ENCODE assay signal across 23 mouse cellular contexts in the genomic region with DNA sequence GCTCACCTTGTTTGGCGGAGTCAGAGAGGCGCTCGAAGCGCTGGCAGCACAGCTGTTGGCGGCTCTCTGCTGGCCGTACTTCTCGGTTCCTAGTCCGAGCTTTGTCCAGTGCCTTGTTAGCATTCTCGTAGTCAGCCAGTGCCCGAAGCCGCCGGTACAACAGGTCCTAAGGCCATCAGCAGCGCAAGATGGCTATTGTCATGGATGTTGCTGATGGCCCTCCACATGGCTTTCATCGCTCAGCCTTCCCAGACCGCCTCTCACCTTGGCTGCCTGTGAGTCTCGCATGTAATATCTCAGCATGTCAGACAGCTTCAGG. TPM values are rescaled to one million over a fixed set of nuclear protein-coding genes. Genes with fewer than 3 reads are reported as not detected.
A peak's percentile ranks its signal among the peaks of the same experiment; 100 is the strongest.
DNase-seq lines count a peak whose midpoint lies in the region; ATAC-seq and TF ChIP-seq lines count a peak whose summit lies in the region.
"Had no signal": no experiment of that assay in that cellular context is flagged by ENCODE, and none has a peak within 500 bp of the region (broad histone marks: within the 10 kb centered on the region; RNA-seq: fewer than 3 reads in every experiment).

No protein-coding gene starts in this region.

- no peak for TF ChIP-seq CTCF in intestine, postnatal 0 days (IDR thresholded peaks at IDR 0.05; ENCODE audit: low read depth)

- no peak overlapping the region for H3ac ChIP-seq in myocyte (ENCODE audit: control insufficient read depth, insufficient read length)

- no peak overlapping the region for H3K4me3 ChIP-seq in intestine, postnatal 0 days (ENCODE audit: low read depth, low read length)
- no peak overlapping the region for H3K4me3 ChIP-seq in intestine, embryonic 16.5 days (ENCODE audit: low read length)
- H3K4me3 ChIP-seq in myocyte = no peak overlapping the region
- H3K4me3 ChIP-seq: embryonic facial prominence, embryonic 10.5 days; forebrain, embryonic 13.5 days; heart, embryonic 10.5 days; heart, embryonic 15.5 days; hindbrain, embryonic 13.5 days had no signal

- peak; percentile 14 to 18 for DNase-seq in cerebellum, postnatal 10 days
- no peak for DNase-seq in cerebellum, adult 18-20 months
- peak; percentile 12 for DNase-seq in testis, postnatal 14 days (ENCODE audit: low spot score)
- DNase-seq in testis, postnatal 10 days (ENCODE audit: low spot score) = no peak
- no peak for DNase-seq in adrenal gland, postnatal 10 days
- DNase-seq: adrenal gland, postnatal 36 days; forebrain, postnatal 0 days; gastrocnemius, postnatal 10 days; heart, adult 18-20 months; heart, postnatal 36 days; kidney, adult 2 months had no signal

- H3K4me2 ChIP-seq in intestine, postnatal 0 days (replicated peaks; ENCODE audit: low read depth) = no peak overlapping the region
- H3K4me2 ChIP-seq in intestine, embryonic 16.5 days (ENCODE audit: low read depth, low read length) = no peak overlapping the region
- no peak overlapping the region for H3K4me2 ChIP-seq in myocyte (ENCODE audit: low read depth)
- H3K4me2 ChIP-seq: forebrain, embryonic 13.5 days; heart, embryonic 15.5 days; hindbrain, embryonic 13.5 days had no signal

- no peaks in the 10 kb centered on the region for H3K9me3 ChIP-seq in intestine, postnatal 0 days (ENCODE audit: control insufficient read depth)
- no peaks in the 10 kb centered on the region for H3K9me3 ChIP-seq in intestine, embryonic 16.5 days (ENCODE audit: control insufficient read depth, low read length)
- H3K9me3 ChIP-seq: embryonic facial prominence, embryonic 10.5 days; forebrain, embryonic 13.5 days; heart, embryonic 10.5 days; heart, embryonic 15.5 days; hindbrain, embryonic 13.5 days had no signal

- 0 out of 2 replicates have a peak, but pooled peaks cover 2% of the 10 kb centered on the region for H3K4me1 ChIP-seq in intestine, postnatal 0 days (replicated peaks; ENCODE audit: control insufficient read depth, insufficient read depth, low read length)
- peaks cover 17% of the 10 kb centered on the region for H3K4me1 ChIP-seq in intestine, embryonic 16.5 days (ENCODE audit: control insufficient read depth, insufficient read depth, low read length)

- peak; percentile 44 for TF ChIP-seq POLR2A in myocyte (IDR thresholded peaks at IDR 0.05; ENCODE audit: insufficient read length, low read depth)

- WGBS in intestine, postnatal 0 days = 88% methylated on average over 16 of the region's 16 CpGs
- WGBS in intestine, embryonic 16.5 days = 85% methylated on average over 16 of the region's 16 CpGs

- 0 out of 2 replicates have a peak overlapping the region, but pooled peaks have one; percentile 28 for H3K27ac ChIP-seq in intestine, postnatal 0 days (ENCODE audit: low read depth, low read length)
- no peak overlapping the region for H3K27ac ChIP-seq in intestine, embryonic 16.5 days (ENCODE audit: low read length)
- H3K27ac ChIP-seq: embryonic facial prominence, embryonic 10.5 days; forebrain, embryonic 13.5 days; heart, embryonic 15.5 days; hindbrain, embryonic 13.5 days; hindbrain, postnatal 0 days had no signal

- H3K36me3 ChIP-seq in intestine, postnatal 0 days (ENCODE audit: control insufficient read depth, insufficient read depth) = peaks cover 56% of the 10 kb centered on the region
- H3K36me3 ChIP-seq in intestine, embryonic 16.5 days (ENCODE audit: control insufficient read depth, insufficient read depth, low read length) = peaks cover 32% of the 10 kb centered on the region
- H3K36me3 ChIP-seq in myocyte (ENCODE audit: control insufficient read depth, insufficient read depth) = peaks cover 38% of the 10 kb centered on the region

- H3K9ac ChIP-seq in intestine, postnatal 0 days (ENCODE audit: low read depth, low read length) = no peak overlapping the region
- H3K9ac ChIP-seq in intestine, embryonic 16.5 days (ENCODE audit: low read depth, low read length) = no peak overlapping the region
- H3K9ac ChIP-seq: forebrain, embryonic 13.5 days; forebrain, postnatal 0 days; heart, embryonic 15.5 days; hindbrain, embryonic 13.5 days had no signal

- ATAC-seq in intestine, postnatal 0 days = no peak
- ATAC-seq in intestine, embryonic 16.5 days = no peak
- ATAC-seq: forebrain, embryonic 13.5 days; forebrain, postnatal 0 days; hindbrain, postnatal 0 days; Patski had no signal

- H3K27me3 ChIP-seq in intestine, postnatal 0 days (replicated peaks; ENCODE audit: control insufficient read depth, insufficient read depth, low read length) = no peaks in the 10 kb centered on the region
- no peaks in the 10 kb centered on the region for H3K27me3 ChIP-seq in intestine, embryonic 16.5 days (replicated peaks; ENCODE audit: control insufficient read depth, insufficient read depth, low read length)
- H3K27me3 ChIP-seq in myocyte (ENCODE audit: control insufficient read depth, insufficient read depth, insufficient read length) = no peaks in the 10 kb centered on the region
- H3K27me3 ChIP-seq: forebrain, embryonic 13.5 days; heart, embryonic 15.5 days; hindbrain, embryonic 13.5 days; Patski had no signal

- H3K79me2 ChIP-seq in myocyte (ENCODE audit: control insufficient read depth, insufficient read depth) = peaks cover 29% of the 10 kb centered on the region

TF ChIP-seq in myocyte, 11 proteins besides CTCF, POLR2A, EP300 and RAD21:
- no peak for TF ChIP-seq SRF (IDR thresholded peaks at IDR 0.05; ENCODE audit: control insufficient read depth, insufficient read length, low read depth)
- peak; percentile 62 for TF ChIP-seq POLR2AphosphoS2 (IDR thresholded peaks at IDR 0.05; ENCODE audit: insufficient read length, low read depth)
- no peak for TF ChIP-seq CEBPB (IDR thresholded peaks at IDR 0.05; ENCODE audit: insufficient read depth, poor library complexity, severe bottlenecking)

RNA-seq across cellular contexts. Expression of gene Cfl1, which starts 5.8 kb away (rescaled TPM):
- polyA plus RNA-seq in intestine, postnatal 0 days (2015; fragmentation: Nextera tagmentation; extraction: Ambion mirVana) = 1,685 and 1,786 TPM in 2 replicates
- 2,274 and 2,378 TPM in 2 replicates for polyA plus RNA-seq in intestine, embryonic 16.5 days (2015; fragmentation: Nextera tagmentation; extraction: Ambion mirVana)
- polyA plus RNA-seq in myocyte (2012; fragmentation: generic; extraction: Trizol) = 948 TPM
- total RNA-seq in adrenal gland, postnatal 10 days (2021) = 100 to 1,000 TPM; 651 to 659 TPM

RNA-seq across cellular contexts. Expression of gene 1700020D05Rik, which starts 7.6 kb away (rescaled TPM):
- not detected in 2 replicates for polyA plus RNA-seq in intestine, postnatal 0 days (2015; fragmentation: Nextera tagmentation; extraction: Ambion mirVana)
- not detected in 2 replicates for polyA plus RNA-seq in intestine, embryonic 16.5 days (2015; fragmentation: Nextera tagmentation; extraction: Ambion mirVana)
- polyA plus RNA-seq in myocyte (2012; fragmentation: generic; extraction: Trizol) = 0.17 TPM
- total RNA-seq in adrenal gland, postnatal 10 days (2021) = 1 to 10 TPM; 1.2 to 2.7 TPM
- polyA plus RNA-seq: embryonic facial prominence, embryonic 10.5 days; embryonic facial prominence, embryonic 14.5 days; forebrain, postnatal 0 days; hindbrain, embryonic 13.5 days; hindbrain, postnatal 0 days; intestine, embryonic 14.5 days had no signal

RNA-seq across cellular contexts. Expression of gene Mus81, which starts 7.8 kb away (rescaled TPM):
- 12.4 and 14.4 TPM in 2 replicates for polyA plus RNA-seq in intestine, postnatal 0 days (2015; fragmentation: Nextera tagmentation; extraction: Ambion mirVana)
- 32.7 and 36.5 TPM in 2 replicates for polyA plus RNA-seq in intestine, embryonic 16.5 days (2015; fragmentation: Nextera tagmentation; extraction: Ambion mirVana)
- polyA plus RNA-seq in myocyte (2012; fragmentation: generic; extraction: Trizol) = 66.4 TPM
- total RNA-seq in adrenal gland, postnatal 10 days (2021) = 10 to 100 TPM; 25.2 to 27.4 TPM

RNA-seq across cellular contexts. Expression of gene Snx32, which starts 14.3 kb away (rescaled TPM):
- 3.8 and 4.5 TPM in 2 replicates for polyA plus RNA-seq in intestine, postnatal 0 days (2015; fragmentation: Nextera tagmentation; extraction: Ambion mirVana)
- 6.9 and 7.4 TPM in 2 replicates for polyA plus RNA-seq in intestine, embryonic 16.5 days (2015; fragmentation: Nextera tagmentation; extraction: Ambion mirVana)
- 7.8 TPM for polyA plus RNA-seq in myocyte (2012; fragmentation: generic; extraction: Trizol)
- total RNA-seq in adrenal gland, postnatal 10 days (2021) = 10 to 100 TPM in 1 of 2 experiments, 1 to 10 TPM in 1; 8.0 to 12.3 TPM

RNA-seq across cellular contexts. Expression of gene Efemp2, which starts 22.3 kb away (rescaled TPM):
- 39.4 and 40.7 TPM in 2 replicates for polyA plus RNA-seq in intestine, postnatal 0 days (2015; fragmentation: Nextera tagmentation; extraction: Ambion mirVana)
- 106 and 112 TPM in 2 replicates for polyA plus RNA-seq in intestine, embryonic 16.5 days (2015; fragmentation: Nextera tagmentation; extraction: Ambion mirVana)
- 81.3 TPM for polyA plus RNA-seq in myocyte (2012; fragmentation: generic; extraction: Trizol)
- total RNA-seq in adrenal gland, postnatal 10 days (2021) = 10 to 100 TPM; 48.8 to 50.9 TPM

Comparison
In these comparisons a context has a peak if more than half of its experiments do, and no peak if none do; other contexts are left out.
1. DNase-seq: peak in cerebellum, postnatal 10 days (2 of 2) and testis, postnatal 14 days (single experiment); none in cerebellum, adult 18-20 months (0 of 2), testis, postnatal 10 days (single experiment) and adrenal gland, postnatal 10 days (single experiment).